Mouse (Mus musculus) kidney, embryonic 15.5 days (tissue): Measurements from ENCODE around the gene Ubald2. TPM values are rescaled to one million over a fixed set of nuclear protein-coding genes. Genes with fewer than 3 reads are reported as not detected.

Experiments used
- ATAC-seq: fragments of 200-750 bp; cut with Nextera tagmentation; replicated peaks from 2 replicates; pipeline ENCODE4 v1.8.0; 2017; ENCODE audit warnings: moderate TSS enrichment; ENCODE audit not compliant: low FRiP score
- H3K27ac ChIP-seq: fragments of 300-500 bp; sonication (generic); 2 replicates; pipeline ENCODE4 v1.5.1; 2015; ENCODE audit warnings: mild to moderate bottlenecking, inconsistent platforms
- H3K27me3 ChIP-seq: fragments of 300-500 bp; sonication (generic); 2 replicates; pipeline ENCODE4 v1.6.1; 2015; ENCODE audit warnings: inconsistent platforms
- H3K36me3 ChIP-seq: fragments of 300-500 bp; sonication (generic); 2 replicates; pipeline ENCODE4 v1.6.1; 2015; ENCODE audit warnings: inconsistent platforms
- H3K4me1 ChIP-seq: fragments of 300-500 bp; sonication (generic); 2 replicates; pipeline ENCODE4 v1.6.1; 2015; ENCODE audit warnings: inconsistent platforms
- H3K4me2 ChIP-seq: fragments of 300-500 bp; sonication (generic); 2 replicates; pipeline ENCODE4 v1.6.1; 2015; ENCODE audit warnings: moderate library complexity, mild to moderate bottlenecking, inconsistent platforms
- H3K4me3 ChIP-seq: fragments of 300-500 bp; sonication (generic); replicated peaks from 2 replicates; pipeline ENCODE4 v1.5.1; 2015; ENCODE audit warnings: mild to moderate bottlenecking, inconsistent platforms
- H3K9ac ChIP-seq: fragments of 300-500 bp; sonication (generic); 2 replicates; pipeline ENCODE4 v1.6.1; 2015; ENCODE audit warnings: mild to moderate bottlenecking, inconsistent platforms
- H3K9me3 ChIP-seq: fragments of 300-500 bp; sonication (generic); replicated peaks from 2 replicates; pipeline ENCODE4 v1.6.1; 2016; ENCODE audit warnings: inconsistent platforms
- WGBS: fragments of 180-500 bp; shearing (Covaris S2); methylation state at CpG from one replicate; pipeline ENCODE4 v1.1.7; 2015; ENCODE audit warnings: mixed read lengths; 5-methylcytosine and 5-hydroxymethylcytosine counted together
- polyA plus RNA-seq: library from polyadenylated mRNA; unstranded; fragments of >200 nt; fragmentation: Nextera tagmentation; extraction: Ambion mirVana; gene quantifications from 2 replicates; pipeline ENCODE4 v1.2.1, GENCODE M21; 2015

Gene Ubald2
- polyA plus RNA-seq, 1 experiment from 2014 or later = 58.1 TPM

DNA sequence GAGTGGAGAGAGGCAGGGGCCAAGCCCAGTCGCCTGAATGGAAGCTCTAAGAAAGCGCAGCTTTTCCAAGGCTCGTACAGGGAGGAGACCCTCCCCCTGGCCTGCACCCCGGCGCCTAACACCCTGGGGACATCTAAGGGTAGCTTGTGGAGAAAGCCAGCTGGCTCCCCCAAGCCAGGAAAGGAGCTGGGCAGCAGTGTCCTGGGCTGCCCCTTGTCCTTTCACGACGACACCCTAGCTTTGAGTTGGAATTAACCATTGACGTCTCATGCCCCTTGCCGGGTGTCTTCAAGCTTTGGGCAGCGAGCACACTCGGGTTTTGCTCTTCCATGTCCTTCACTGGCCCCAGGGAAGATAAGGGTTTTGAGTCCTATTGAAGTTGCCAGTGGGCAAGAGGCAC, 3.6 kb downstream of the Ubald2 start:
- 0 out of 2 replicates have a peak overlapping the region, but pooled peaks have one; percentile 67 for H3K4me2 ChIP-seq

GRCm38 (mm10) chr11:116439269-116440240, 5.7 kb downstream of the Ubald2 start:
- WGBS = 66% methylated on average over 19 of the region's 19 CpGs
- H3K36me3 ChIP-seq = peaks cover 34% of the 10 kb centered on the region
- no peaks in the 10 kb centered on the region for H3K27me3 ChIP-seq
- no peak for ATAC-seq
- H3K4me3 ChIP-seq = no peak overlapping the region
- no peak overlapping the region for H3K4me2 ChIP-seq
- H3K9ac ChIP-seq = no peak overlapping the region
- no peaks in the 10 kb centered on the region for H3K9me3 ChIP-seq
- peak overlapping the region; percentile 47 for H3K27ac ChIP-seq
- H3K4me1 ChIP-seq = peaks cover 63% of the 10 kb centered on the region

More for the DNA sequence above, 3.6 kb downstream of the Ubald2 start:
- Histone ChIP-seq H3K27me3 (no peaks in the 10 kb centered on the region), H3K9ac (0 out of 2 replicates have a peak overlapping the region, but pooled peaks have one; percentile 0), H3K4me3 (no peak overlapping the region), H3K4me1 (peaks cover 57% of the 10 kb centered on the region), H3K36me3 (peaks cover 34% of the 10 kb centered on the region), H3K9me3 (no peaks in the 10 kb centered on the region), H3K27ac (peak overlapping the region; percentile 57; the same call in 1 of the 2 replicates)
- WGBS = 88% methylated on average over 11 of the region's 11 CpGs
- no peak for ATAC-seq

- peak overlapping the region; percentile 47 for H3K27ac ChIP-seq
- H3K9me3 ChIP-seq = no peaks in the 10 kb centered on the region
- no peak for ATAC-seq
- no peak overlapping the region for H3K4me2 ChIP-seq
- no peaks in the 10 kb centered on the region for H3K27me3 ChIP-seq
- WGBS = 68% methylated on average over 7 of the region's 7 CpGs
- H3K9ac ChIP-seq = no peak overlapping the region
- H3K36me3 ChIP-seq = peaks cover 34% of the 10 kb centered on the region
- peaks cover 66% of the 10 kb centered on the region for H3K4me1 ChIP-seq
- no peak overlapping the region for H3K4me3 ChIP-seq
Observed at GRCm38 (mm10) chr11:116440408-116441068, 6.6 kb downstream of the Ubald2 start.

DNA sequence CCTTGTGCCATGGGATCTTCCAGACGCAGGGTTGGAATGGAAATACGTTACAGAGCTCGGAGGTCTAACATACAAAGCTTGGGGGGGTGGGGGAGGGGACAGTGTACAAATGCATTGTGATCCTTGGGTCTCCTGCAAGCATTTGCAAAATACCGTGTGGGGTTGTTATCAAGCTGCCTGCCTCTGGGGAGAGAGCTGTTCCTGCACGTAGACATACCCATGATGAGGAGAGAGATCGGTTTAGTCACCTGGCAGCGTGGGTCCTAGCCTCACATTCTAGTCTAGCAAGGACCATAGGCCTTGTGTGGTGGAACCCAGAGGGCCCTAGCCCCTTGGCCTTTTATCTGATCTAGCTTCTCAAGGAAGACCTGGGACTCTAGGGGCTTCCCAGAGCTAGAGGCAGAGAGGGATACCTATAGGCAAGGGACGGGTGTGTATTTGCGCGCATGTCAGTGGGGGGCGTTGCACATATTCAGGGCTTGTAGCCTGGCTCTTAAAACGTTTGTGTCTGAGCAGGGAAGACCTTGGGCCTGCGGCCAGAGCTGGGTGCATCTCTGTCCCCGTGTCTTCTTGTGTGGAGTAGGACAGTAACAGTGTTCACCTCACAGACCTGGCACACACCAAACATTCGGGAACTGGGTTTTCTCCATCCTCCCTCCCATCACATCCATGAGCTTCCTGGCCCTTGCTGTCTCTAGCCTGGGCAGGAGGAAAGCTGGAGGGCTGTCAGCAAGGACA, 8.4 kb downstream of the Ubald2 start:
- Histone ChIP-seq H3K4me3 (no peak overlapping the region), H3K4me1 (peaks cover 62% of the 10 kb centered on the region), H3K9ac (no peak overlapping the region), H3K9me3 (no peaks in the 10 kb centered on the region), H3K4me2 (no peak overlapping the region), H3K36me3 (peaks cover 17% of the 10 kb centered on the region), H3K27ac (peak overlapping the region; percentile 56; the same call in 1 of the 2 replicates), H3K27me3 (peaks cover 12% of the 10 kb centered on the region)
- no peak for ATAC-seq
- 78% methylated on average over 15 of the region's 15 CpGs for WGBS

- H3K4me3 ChIP-seq = no peak overlapping the region
- peaks cover 17% of the 10 kb centered on the region for H3K27me3 ChIP-seq
- no peak overlapping the region for H3K4me2 ChIP-seq
- no peaks in the 10 kb centered on the region for H3K9me3 ChIP-seq
- H3K27ac ChIP-seq = peak overlapping the region; percentile 56; the same call in 1 of the 2 replicates
- WGBS = 28% methylated on average over 6 of the region's 6 CpGs
- H3K9ac ChIP-seq = no peak overlapping the region
- H3K36me3 ChIP-seq = peaks cover 12% of the 10 kb centered on the region
- peaks cover 57% of the 10 kb centered on the region for H3K4me1 ChIP-seq
- ATAC-seq = no peak
Observed at GRCm38 (mm10) chr11:116442867-116443177, 8.9 kb downstream of the Ubald2 start.

GRCm38 (mm10) chr11:116443311-116443710, 9.4 kb downstream of the Ubald2 start:
- H3K4me3 ChIP-seq = no peak overlapping the region
- no peaks in the 10 kb centered on the region for H3K9me3 ChIP-seq
- no peak for ATAC-seq
- peaks cover 57% of the 10 kb centered on the region for H3K4me1 ChIP-seq
- 69% methylated on average over 6 of the region's 6 CpGs for WGBS
- peak overlapping the region; percentile 56; the same call in 1 of the 2 replicates for H3K27ac ChIP-seq
- no peak overlapping the region for H3K4me2 ChIP-seq
- H3K36me3 ChIP-seq = peaks cover 12% of the 10 kb centered on the region
- no peak overlapping the region for H3K9ac ChIP-seq
- peaks cover 22% of the 10 kb centered on the region for H3K27me3 ChIP-seq

DNA sequence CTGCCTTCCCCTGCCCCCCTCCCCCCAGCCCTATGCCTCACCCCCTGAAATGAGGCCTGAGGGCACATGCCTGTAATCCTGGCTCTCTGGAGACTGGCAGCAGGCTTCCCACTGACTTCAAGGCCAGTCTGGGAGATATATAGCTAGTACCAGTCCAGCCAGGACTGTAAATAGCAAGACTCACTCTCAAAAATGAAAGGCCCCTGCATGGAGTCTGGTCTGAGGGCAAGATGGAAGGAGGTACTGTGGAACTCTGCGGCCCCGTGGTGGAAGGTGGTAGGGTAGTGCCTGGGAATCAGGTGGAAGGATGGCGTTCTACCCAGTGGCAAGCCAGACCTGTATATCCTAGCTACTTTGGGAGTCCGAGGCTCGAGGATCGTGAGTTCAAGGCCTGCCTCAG, 10.0 kb downstream of the Ubald2 start:
- Histone ChIP-seq H3K27me3 (peaks cover 22% of the 10 kb centered on the region), H3K4me1 (peaks cover 57% of the 10 kb centered on the region), H3K4me2 (no peak overlapping the region), H3K36me3 (peaks cover 10% of the 10 kb centered on the region), H3K9ac (no peak overlapping the region), H3K27ac (0 out of 2 replicates have a peak overlapping the region, but pooled peaks have one; percentile 56), H3K4me3 (no peak overlapping the region), H3K9me3 (no peaks in the 10 kb centered on the region)
- 88% methylated on average over 6 of the region's 6 CpGs for WGBS
- ATAC-seq = no peak

- Histone ChIP-seq H3K4me2 (peak overlapping the region; percentile 46), H3K27ac (no peak overlapping the region)
- WGBS = 20% methylated on average over 16 of the region's 16 CpGs
Observed at GRCm38 (mm10) chr11:116445596-116446307, 11.9 kb downstream of the Ubald2 start.

DNA sequence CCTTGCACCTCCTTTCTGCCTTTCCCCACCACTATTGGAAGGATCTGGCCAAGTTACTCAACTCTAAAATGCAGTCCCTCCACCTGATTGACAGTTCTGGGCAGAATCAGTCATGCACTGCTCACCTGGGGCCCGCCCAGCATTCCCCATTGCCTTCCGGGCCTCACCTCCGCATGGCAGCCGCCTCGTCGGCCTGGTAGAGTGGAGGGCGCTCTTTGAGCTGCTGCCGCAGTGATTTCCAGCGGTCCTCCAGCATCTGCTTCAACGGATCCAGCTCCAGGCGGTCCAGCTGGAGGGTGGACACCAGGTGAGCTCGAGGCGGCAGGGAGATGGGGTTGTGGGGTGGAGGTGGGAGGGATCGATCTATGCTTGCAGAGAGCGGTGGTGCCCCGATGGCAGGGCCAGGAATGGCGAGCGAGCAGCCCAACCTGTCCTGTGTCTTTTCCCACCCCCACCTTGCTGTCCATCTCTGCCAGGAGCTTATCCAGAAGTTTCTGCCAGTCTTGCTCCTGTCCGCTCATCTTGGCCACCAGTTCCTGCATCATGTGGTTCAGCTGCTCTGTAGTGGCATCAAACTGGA, 12.5 kb downstream of the Ubald2 start:
- no peak overlapping the region for H3K9ac ChIP-seq
- peak; percentile 20; the same call in 1 of the 2 replicates for ATAC-seq
- H3K27me3 ChIP-seq = peaks cover 22% of the 10 kb centered on the region
- H3K4me2 ChIP-seq = peak overlapping the region; percentile 46
- H3K4me3 ChIP-seq = peak overlapping the region; percentile 15
- H3K4me1 ChIP-seq = peaks cover 34% of the 10 kb centered on the region
- 12% methylated on average over 19 of the region's 19 CpGs for WGBS
- no peaks in the 10 kb centered on the region; the same call in 1 of the 2 replicates for H3K9me3 ChIP-seq
- no peak overlapping the region for H3K27ac ChIP-seq
- H3K36me3 ChIP-seq = no peaks in the 10 kb centered on the region

More at GRCm38 (mm10) chr11:116445596-116446307, 11.9 kb downstream of the Ubald2 start:
- H3K4me3 ChIP-seq = 0 out of 2 replicates have a peak overlapping the region, but pooled peaks have one; percentile 15
- no peaks in the 10 kb centered on the region for H3K36me3 ChIP-seq
- H3K9ac ChIP-seq = 0 out of 2 replicates have a peak overlapping the region, but pooled peaks have one; percentile 8
- peak; percentile 26; the same call in 1 of the 2 replicates for ATAC-seq
- peaks cover 22% of the 10 kb centered on the region for H3K27me3 ChIP-seq
- no peaks in the 10 kb centered on the region; the same call in 1 of the 2 replicates for H3K9me3 ChIP-seq
- H3K4me1 ChIP-seq = peaks cover 39% of the 10 kb centered on the region

DNA sequence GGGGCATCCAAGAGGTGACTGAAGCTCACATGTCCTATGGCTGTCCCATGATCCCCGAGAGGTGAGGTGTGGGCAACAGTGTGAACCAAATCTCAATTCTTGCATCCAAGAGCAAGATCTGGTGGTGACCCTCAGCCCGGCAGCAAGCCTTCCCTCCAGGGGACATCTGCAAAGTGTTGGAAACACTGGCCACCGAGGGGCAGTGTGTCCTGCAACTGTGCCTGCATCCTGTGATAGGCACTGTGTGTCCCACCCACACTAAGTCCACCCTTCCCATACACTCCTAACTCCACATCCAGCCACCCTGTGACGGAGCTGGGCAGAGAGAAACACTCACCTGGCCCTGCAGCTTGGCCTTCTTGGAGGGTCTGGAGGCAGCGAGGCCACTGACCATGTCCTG, 13.9 kb downstream of the Ubald2 start:
- 70% methylated on average over 5 of the region's 5 CpGs for WGBS
- Histone ChIP-seq H3K27ac (no peak overlapping the region), H3K27me3 (peaks cover 22% of the 10 kb centered on the region), H3K36me3 (no peaks in the 10 kb centered on the region), H3K4me1 (peaks cover 28% of the 10 kb centered on the region), H3K4me2 (no peak overlapping the region), H3K9ac (no peak overlapping the region), H3K4me3 (no peak overlapping the region), H3K9me3 (no peaks in the 10 kb centered on the region; the same call in 1 of the 2 replicates)
- ATAC-seq = no peak
